Mouse (Mus musculus) brain, embryonic 18.5 days (tissue): Measurements from ENCODE around the gene Paip2b.
"Not testable (repeated sequence)": the region's sequence is repeated elsewhere in the genome, so short reads cannot be mapped to it uniquely, and the experiment has no call there.

Experiments used
- DNase-seq: peaks from one replicate; pipeline ENCODE4 v3.0.0-alpha.2; 2012; ENCODE audit warnings: low read depth, low spot score

The Paip2b gene

GRCm38 (mm10) chr6:83831606-83832123 lies at the start of gene Paip2b:
Paip2b (minus strand) TSS chr6:83831741.
- DNase-seq: peak; percentile 99

GRCm38 (mm10) chr6:83879815-83880214 lies 48.3 kb upstream of the Paip2b start:
- no peak for DNase-seq

GRCm38 (mm10) chr6:83867598-83868585 lies 36.4 kb upstream of the Paip2b start:
- DNase-seq: no peak

- peak; percentile 64 for DNase-seq
Measured at GRCm38 (mm10) chr6:83866954-83867597, 35.5 kb upstream of the Paip2b start, which contains the start of gene Zfp638. Zfp638 (plus strand) TSS chr6:83867109.

GRCm38 (mm10) chr6:83866423-83866822 lies 34.9 kb upstream of the Paip2b start:
- no peak for DNase-seq

- DNase-seq: no peak
Measured at GRCm38 (mm10) chr6:83863538-83863937, 32.0 kb upstream of the Paip2b start.

GRCm38 (mm10) chr6:83860033-83860432 lies 28.5 kb upstream of the Paip2b start:
- no peak for DNase-seq

GRCm38 (mm10) chr6:83857476-83857875 lies 25.9 kb upstream of the Paip2b start:
- DNase-seq: no peak

GRCm38 (mm10) chr6:83849446-83849845 lies 17.9 kb upstream of the Paip2b start:
- no peak for DNase-seq

- DNase-seq: no peak
Measured at GRCm38 (mm10) chr6:83846141-83846540, 14.6 kb upstream of the Paip2b start.

- no peak for DNase-seq
Measured at GRCm38 (mm10) chr6:83844913-83845312, 13.4 kb upstream of the Paip2b start.

GRCm38 (mm10) chr6:83840086-83840485 lies 8.5 kb upstream of the Paip2b start:
- no peak for DNase-seq

- DNase-seq: no peak
Measured at GRCm38 (mm10) chr6:83838046-83838445, 6.5 kb upstream of the Paip2b start.

GRCm38 (mm10) chr6:83836826-83837225 lies 5.3 kb upstream of the Paip2b start:
- DNase-seq: no peak

GRCm38 (mm10) chr6:83832393-83832792 lies 852 bp upstream of the Paip2b start:
- not testable (repeated sequence) for DNase-seq

- no peak for DNase-seq
Measured at GRCm38 (mm10) chr6:83830941-83831605, 468 bp downstream of the Paip2b start.

GRCm38 (mm10) chr6:83821856-83822255 lies 9.7 kb downstream of the Paip2b start:
- DNase-seq: no peak

GRCm38 (mm10) chr6:83820727-83821515 lies 10.6 kb downstream of the Paip2b start:
- no peak for DNase-seq

GRCm38 (mm10) chr6:83818996-83819395 lies 12.5 kb downstream of the Paip2b start:
- no peak for DNase-seq

GRCm38 (mm10) chr6:83815801-83816200 lies 15.7 kb downstream of the Paip2b start:
- DNase-seq: no peak

- DNase-seq: no peak
Measured at GRCm38 (mm10) chr6:83802846-83803245, 28.7 kb downstream of the Paip2b start.
